Mouse (Mus musculus) cerebellum, adult 2 months (tissue): ENCODE data around the gene Cck.

Experiments used
- CTCF ChIP-seq: fragments of 200-500 bp; IDR thresholded peaks from 2 replicates; pipeline ENCODE4 v1.5.1; 2011; ENCODE audit warnings: low read depth, mild to moderate bottlenecking, control low read depth, low read length, moderate library complexity, borderline replicate concordance; ENCODE audit not compliant: insufficient read depth
- POLR2A ChIP-seq: fragments of 200-500 bp; IDR thresholded peaks from 2 replicates; pipeline ENCODE4 v1.6.1; 2011; ENCODE audit warnings: low read length, control low read depth, borderline replicate concordance; ENCODE audit not compliant: insufficient read depth

- TF ChIP-seq POLR2A, result no peak
- TF ChIP-seq CTCF, result no peak
Measured at GRCm38 (mm10) chr9:121442145-121442544, 53.3 kb downstream of the Cck start.
